Mouse (Mus musculus) ES-Bruce4 (cell line): ENCODE results near the gene 4921530L21Rik. TPM values are rescaled to one million over a fixed set of nuclear protein-coding genes. Genes with fewer than 3 reads are reported as not detected.

Experiments used
- H3K27ac ChIP-seq: 2 replicates; pipeline ENCODE4 v1.5.1; 2012; ENCODE audit warnings: low read length, inconsistent platforms; ENCODE audit not compliant: insufficient read depth
- H3K27me3 ChIP-seq: 2 replicates; pipeline ENCODE4 v1.6.1; 2012; ENCODE audit warnings: mild to moderate bottlenecking, low read length, inconsistent platforms; ENCODE audit not compliant: control insufficient read depth, poor library complexity, insufficient read depth, severe bottlenecking
- H3K36me3 ChIP-seq: 2 replicates; pipeline ENCODE4 v1.6.1; 2012; ENCODE audit warnings: inconsistent platforms, mild to moderate bottlenecking, low read length, moderate library complexity; ENCODE audit not compliant: control insufficient read depth, poor library complexity, insufficient read depth, severe bottlenecking
- H3K4me1 ChIP-seq: one replicate; pipeline ENCODE4 v1.8.1; 2011; ENCODE audit warnings: low read length; ENCODE audit not compliant: control insufficient read depth, insufficient read depth
- H3K4me3 ChIP-seq: 2 replicates; pipeline ENCODE4 v1.5.1; 2011; ENCODE audit warnings: low read depth, mild to moderate bottlenecking, low read length
- H3K9ac ChIP-seq: 2 replicates; pipeline ENCODE4 v1.6.1; 2012; ENCODE audit warnings: low read depth, mild to moderate bottlenecking, inconsistent platforms; ENCODE audit not compliant: poor library complexity, severe bottlenecking
- H3K9me3 ChIP-seq: replicated peaks from 2 replicates; pipeline ENCODE4 v1.6.1; 2012; ENCODE audit warnings: mild to moderate bottlenecking, low read length, inconsistent platforms; ENCODE audit not compliant: control insufficient read depth, poor library complexity, insufficient read depth, severe bottlenecking
- CTCF ChIP-seq: IDR thresholded peaks from one replicate; pipeline ENCODE4 v1.8.1; 2011; ENCODE audit warnings: low read depth, low read length
- EP300 ChIP-seq: IDR thresholded peaks from 2 replicates; pipeline ENCODE4 v1.6.1; 2011; ENCODE audit warnings: low read depth, low read length; ENCODE audit not compliant: insufficient read depth
- POLR2A ChIP-seq: IDR thresholded peaks from one replicate; pipeline ENCODE4 v1.8.1; 2011; ENCODE audit warnings: low read length; ENCODE audit not compliant: insufficient read depth
- polyA plus RNA-seq: library from polyadenylated mRNA; stranded (reverse); fragments of >200 nt; gene quantifications from 2 replicates; pipeline ENCODE4 v1.2.4, GENCODE M21; 2011; ENCODE audit warnings: low read depth; ENCODE audit not compliant: missing spikeins, insufficient read depth, insufficient read length

Gene 4921530L21Rik
- polyA plus RNA-seq, result not detected in 2 replicates

GRCm38 (mm10) chr14:95880954-95881353 is at the start of gene 4921530L21Rik:
Gene 4921530L21Rik (plus strand): TSS chr14:95881254.
- Histone ChIP-seq H3K9ac (no peak within 1 kb of the TSS), H3K36me3 (no peaks in the 10 kb centered on the region), H3K9me3 (no peaks in the 10 kb centered on the region), H3K27me3 (no peaks in the 10 kb centered on the region), H3K4me1 (no peaks in the 10 kb centered on the region), H3K4me3 (no peak within 1 kb of the TSS), H3K27ac (no peak within 1 kb of the TSS)
- TF ChIP-seq POLR2A, result no peak

GRCm38 (mm10) chr14:95833866-95834265 is 47.2 kb upstream of the 4921530L21Rik start:
- TF ChIP-seq CTCF, result no peak
- no peak for TF ChIP-seq POLR2A
- TF ChIP-seq EP300, result no peak
- H3K9ac ChIP-seq, result no peak overlapping the region
- no peaks in the 10 kb centered on the region; the same call in 1 of the 2 replicates for H3K9me3 ChIP-seq
- H3K27me3 ChIP-seq, result no peaks in the 10 kb centered on the region
- no peak overlapping the region for H3K27ac ChIP-seq
- no peaks in the 10 kb centered on the region for H3K4me1 ChIP-seq
- H3K4me3 ChIP-seq, result no peak overlapping the region
- H3K36me3 ChIP-seq, result no peaks in the 10 kb centered on the region

GRCm38 (mm10) chr14:95862981-95863380 is 18.1 kb upstream of the 4921530L21Rik start:
- Histone ChIP-seq H3K36me3 (no peaks in the 10 kb centered on the region), H3K4me1 (no peaks in the 10 kb centered on the region), H3K27ac (no peak overlapping the region), H3K9ac (no peak overlapping the region), H3K27me3 (no peaks in the 10 kb centered on the region), H3K9me3 (no peaks in the 10 kb centered on the region), H3K4me3 (no peak overlapping the region)
- TF ChIP-seq POLR2A (no peak), EP300 (no peak), CTCF (no peak)

- Histone ChIP-seq H3K4me3 (no peak overlapping the region), H3K9me3 (no peaks in the 10 kb centered on the region), H3K27me3 (no peaks in the 10 kb centered on the region), H3K36me3 (no peaks in the 10 kb centered on the region), H3K4me1 (no peaks in the 10 kb centered on the region), H3K27ac (no peak overlapping the region), H3K9ac (no peak overlapping the region)
- TF ChIP-seq EP300 (no peak), POLR2A (no peak), CTCF (no peak)
These were observed 15.2 kb upstream of the 4921530L21Rik start for GRCm38 (mm10) chr14:95865676-95866416.

GRCm38 (mm10) chr14:95872020-95872419 is 9.0 kb upstream of the 4921530L21Rik start:
- no peaks in the 10 kb centered on the region for H3K27me3 ChIP-seq
- TF ChIP-seq POLR2A (no peak), EP300 (no peak), CTCF (no peak)
- H3K27ac ChIP-seq, result no peak overlapping the region
- no peaks in the 10 kb centered on the region for H3K9me3 ChIP-seq
- H3K4me3 ChIP-seq, result no peak overlapping the region
- H3K9ac ChIP-seq, result no peak overlapping the region
- H3K36me3 ChIP-seq, result no peaks in the 10 kb centered on the region
- H3K4me1 ChIP-seq, result no peaks in the 10 kb centered on the region

GRCm38 (mm10) chr14:95876785-95877510 is 4.1 kb upstream of the 4921530L21Rik start:
- Histone ChIP-seq H3K27me3 (no peaks in the 10 kb centered on the region), H3K27ac (no peak overlapping the region), H3K9me3 (no peaks in the 10 kb centered on the region), H3K9ac (no peak overlapping the region), H3K36me3 (no peaks in the 10 kb centered on the region), H3K4me1 (no peaks in the 10 kb centered on the region), H3K4me3 (no peak overlapping the region)
- TF ChIP-seq CTCF (no peak), EP300 (no peak), POLR2A (no peak)
